Mouse (Mus musculus) thymus, postnatal 14 days (tissue): ENCODE results near the gene Tm9sf1.

Experiments used
- DNase-seq: peaks from one replicate; pipeline ENCODE4 v3.0.0; 2021

Gene Tm9sf1

DNA sequence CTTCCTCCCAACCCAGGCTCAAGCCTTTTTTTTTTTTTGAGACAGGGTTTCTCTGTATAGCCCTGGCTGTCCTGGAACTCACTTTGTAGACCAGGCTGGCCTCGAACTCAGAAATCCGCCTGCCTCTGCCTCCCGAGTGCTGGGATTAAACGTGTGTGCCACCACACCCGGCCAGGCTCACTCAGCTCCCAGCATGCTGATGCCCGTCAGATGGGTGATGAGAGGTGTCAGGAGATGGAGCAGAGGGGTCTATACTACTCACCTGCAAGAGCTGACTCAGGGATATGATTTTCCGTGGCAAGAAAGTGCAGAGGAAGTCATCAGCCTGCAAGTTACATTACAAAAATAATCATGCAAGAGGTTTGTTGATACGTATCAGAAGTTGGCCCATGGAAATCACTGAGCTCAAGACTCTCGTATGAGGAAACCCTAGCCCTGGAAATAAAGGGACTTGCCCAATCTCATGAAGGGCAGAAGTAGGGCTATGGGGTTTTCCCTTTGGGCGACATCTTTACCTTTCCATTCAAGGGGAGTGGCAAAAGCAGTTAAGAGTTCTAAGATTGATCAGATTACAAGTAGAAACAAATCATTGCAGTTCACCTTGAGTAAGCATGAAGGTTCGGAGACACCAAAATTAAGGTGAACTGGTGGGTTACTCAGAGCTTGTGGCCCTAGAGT, 53.7 kb downstream of the Tm9sf1 start:
- no peak for DNase-seq

DNA sequence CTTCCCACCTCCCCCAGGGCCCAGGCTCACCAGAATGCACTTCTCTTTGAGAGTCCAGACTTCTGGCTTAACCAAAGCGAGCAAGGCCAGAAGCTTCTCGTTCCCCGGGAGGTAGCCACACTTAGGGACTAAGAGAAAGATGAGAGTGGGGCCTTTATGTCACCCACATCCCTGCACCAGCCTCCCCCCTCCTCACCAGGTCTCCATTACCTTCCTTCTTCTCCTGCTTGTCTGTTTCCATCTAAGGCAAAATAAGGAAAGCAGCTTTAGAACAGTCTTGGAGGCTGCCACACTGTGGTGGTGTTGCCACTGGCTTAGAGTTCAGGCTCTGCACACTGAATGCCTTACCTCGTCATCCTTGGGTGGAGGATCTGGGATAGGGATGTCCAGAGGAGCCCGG, 54.3 kb downstream of the Tm9sf1 start:
- no peak for DNase-seq

GRCm38 (mm10) chr14:55586149-55586548, 57.5 kb downstream of the Tm9sf1 start:
- no peak for DNase-seq
